Mouse (Mus musculus) brown adipose tissue, adult 24 weeks (tissue): ENCODE data around the gene Pum3. TPM values are rescaled to one million over a fixed set of nuclear protein-coding genes. Genes with fewer than 3 reads are reported as not detected.

Experiments
- H3K27ac ChIP-seq: fragments of 200-500 bp; replicated peaks from 2 replicates; pipeline ENCODE4 v1.5.1; 2012; ENCODE audit warnings: low read depth, mild to moderate bottlenecking, low read length
- H3K4me1 ChIP-seq: fragments of 200-500 bp; 2 replicates; pipeline ENCODE4 v1.6.1; 2012; ENCODE audit warnings: low read length, mixed read lengths; ENCODE audit not compliant: control insufficient read depth, insufficient read depth, insufficient read length
- H3K4me3 ChIP-seq: fragments of 200-500 bp; 2 replicates; pipeline ENCODE4 v1.5.1; 2012; ENCODE audit warnings: low read depth, mild to moderate bottlenecking, low read length, moderate library complexity; ENCODE audit not compliant: insufficient read depth
- polyA plus RNA-seq: library from polyadenylated mRNA; stranded (reverse); fragments of >200 nt; gene quantifications from 2 replicates; pipeline ENCODE4 v1.2.4, GENCODE M21; 2012; ENCODE audit not compliant: missing spikeins, insufficient read depth, insufficient read length

Pum3 gene
- polyA plus RNA-seq, 1 experiment = 23.6 TPM

GRCm38 (mm10) chr19:27370174-27370573 is 59.5 kb downstream of the Pum3 start:
- H3K4me3 ChIP-seq = no peak overlapping the region
- H3K4me1 ChIP-seq = no peaks in the 10 kb centered on the region
- H3K27ac ChIP-seq = no peak overlapping the region

GRCm38 (mm10) chr19:27369461-27370135 is 60.0 kb downstream of the Pum3 start:
- no peak overlapping the region for H3K4me3 ChIP-seq
- no peak overlapping the region for H3K27ac ChIP-seq
- H3K4me1 ChIP-seq = no peaks in the 10 kb centered on the region

GRCm38 (mm10) chr19:27366113-27366746 is 63.4 kb downstream of the Pum3 start:
- no peak overlapping the region for H3K27ac ChIP-seq
- no peak overlapping the region for H3K4me3 ChIP-seq
- no peaks in the 10 kb centered on the region for H3K4me1 ChIP-seq

GRCm38 (mm10) chr19:27364521-27364931 is 65.1 kb downstream of the Pum3 start:
- 0 out of 2 replicates have a peak overlapping the region, but pooled peaks have one; percentile 21 for H3K27ac ChIP-seq
- H3K4me3 ChIP-seq = peak overlapping the region; percentile 19
- H3K4me1 ChIP-seq = no peaks in the 10 kb centered on the region

GRCm38 (mm10) chr19:27363891-27364290 is 65.7 kb downstream of the Pum3 start:
- Histone ChIP-seq H3K4me1 (no peaks in the 10 kb centered on the region), H3K27ac (no peak overlapping the region), H3K4me3 (no peak overlapping the region)

GRCm38 (mm10) chr19:27360381-27360780 is 69.2 kb downstream of the Pum3 start:
- Histone ChIP-seq H3K27ac (no peak overlapping the region), H3K4me3 (no peak overlapping the region), H3K4me1 (no peaks in the 10 kb centered on the region)

- Histone ChIP-seq H3K27ac (no peak overlapping the region), H3K4me1 (no peaks in the 10 kb centered on the region; the same call in 1 of the 2 replicates), H3K4me3 (no peak overlapping the region)
Measured at GRCm38 (mm10) chr19:27351700-27352099, 77.9 kb downstream of the Pum3 start.

GRCm38 (mm10) chr19:27346501-27346900 is 83.1 kb downstream of the Pum3 start:
- no peak overlapping the region for H3K4me3 ChIP-seq
- no peak overlapping the region for H3K27ac ChIP-seq
- no peaks in the 10 kb centered on the region; the same call in 1 of the 2 replicates for H3K4me1 ChIP-seq

Other genes starting within 250 kb of the Pum3 start
- 60.6 and 66.9 TPM in 2 replicates for gene Vldlr, start 213.3 kb downstream of the Pum3 start, polyA plus RNA-seq
- not detected in 2 replicates for gene Kcnv2, start 107.2 kb downstream of the Pum3 start, polyA plus RNA-seq